Mouse (Mus musculus) forebrain, embryonic 10.5 days (tissue): ENCODE measurements around the gene Mtm1. TPM values are rescaled to one million over a fixed set of nuclear protein-coding genes. Genes with fewer than 3 reads are reported as not detected.
A peak's percentile ranks its signal among the peaks of the same experiment; 100 is the strongest.
"Not testable (repeated sequence)": the region's sequence is repeated elsewhere in the genome, so short reads cannot be mapped to it uniquely, and the experiment has no call there.

Experiments used
- DNase-seq: peaks from one replicate; pipeline ENCODE4 v3.0.0-alpha.2; 2017; ENCODE audit warnings: low spot score; ENCODE audit errors: extremely low spot score
- H3K27ac ChIP-seq: fragments of 300-500 bp; sonication (generic); 2 replicates; pipeline ENCODE4 v1.5.1; 2016; ENCODE audit warnings: mild to moderate bottlenecking
- H3K27me3 ChIP-seq: fragments of 300-500 bp; sonication (generic); 2 replicates; pipeline ENCODE4 v1.6.1; 2016; ENCODE audit warnings: mild to moderate bottlenecking; ENCODE audit not compliant: poor library complexity, severe bottlenecking
- H3K36me3 ChIP-seq: fragments of 300-500 bp; sonication (generic); replicated peaks from 2 replicates; pipeline ENCODE4 v1.6.1; 2016; ENCODE audit warnings: mild to moderate bottlenecking, moderate library complexity
- H3K4me1 ChIP-seq: fragments of 300-500 bp; sonication (generic); 2 replicates; pipeline ENCODE4 v1.6.1; 2016
- H3K4me3 ChIP-seq: fragments of 300-500 bp; sonication (generic); 2 replicates; pipeline ENCODE4 v1.5.1; 2016; ENCODE audit warnings: mild to moderate bottlenecking, moderate library complexity
- H3K9me3 ChIP-seq: fragments of 300-500 bp; sonication (generic); 2 replicates; pipeline ENCODE4 v1.6.1; 2016; ENCODE audit warnings: mild to moderate bottlenecking, moderate library complexity
- WGBS: fragments of 180-500 bp; shearing (Covaris S2); methylation state at CpG from one replicate; pipeline ENCODE4 v1.1.7; 2016; 5-methylcytosine and 5-hydroxymethylcytosine counted together
- polyA plus RNA-seq: library from polyadenylated mRNA; unstranded; fragments of >200 nt; fragmentation: Nextera tagmentation; extraction: Ambion mirVana; gene quantifications from 2 replicates; pipeline ENCODE4 v1.2.1, GENCODE M21; 2016

Mtm1 gene
- polyA plus RNA-seq, 1 experiment from 2014 or later = 3.7 TPM

- no peaks in the 10 kb centered on the region for H3K9me3 ChIP-seq
- no peaks in the 10 kb centered on the region for H3K4me1 ChIP-seq
- no peak for DNase-seq
- 89% methylated on average over 5 of the region's 5 CpGs for WGBS
- no peaks in the 10 kb centered on the region for H3K27me3 ChIP-seq
- no peak overlapping the region for H3K27ac ChIP-seq
- H3K4me3 ChIP-seq = no peak overlapping the region
- H3K36me3 ChIP-seq = no peaks in the 10 kb centered on the region
These were observed 91.6 kb downstream of the Mtm1 start for GRCm38 (mm10) chrX:71302148-71302547.

- Histone ChIP-seq H3K27me3 (no peaks in the 10 kb centered on the region), H3K36me3 (no peaks in the 10 kb centered on the region), H3K27ac (no peak overlapping the region), H3K9me3 (no peaks in the 10 kb centered on the region), H3K4me1 (no peaks in the 10 kb centered on the region), H3K4me3 (no peak overlapping the region)
- peak; percentile 23 for DNase-seq
- whole genome bisulfite sequencing = 40% methylated on average over 8 of the region's 8 CpGs
These were observed 100.7 kb downstream of the Mtm1 start for GRCm38 (mm10) chrX:71311229-71311628.

GRCm38 (mm10) chrX:71314380-71314779 lies 103.8 kb downstream of the Mtm1 start:
- DNase-seq = no peak
- no peaks in the 10 kb centered on the region for H3K27me3 ChIP-seq
- no peaks in the 10 kb centered on the region for H3K36me3 ChIP-seq
- no peak overlapping the region for H3K4me3 ChIP-seq
- H3K9me3 ChIP-seq = no peaks in the 10 kb centered on the region
- 92% methylated on average over 5 of the region's 5 CpGs for WGBS
- H3K4me1 ChIP-seq = no peaks in the 10 kb centered on the region
- H3K27ac ChIP-seq = no peak overlapping the region

GRCm38 (mm10) chrX:71352033-71352432 lies 141.5 kb downstream of the Mtm1 start:
- Histone ChIP-seq H3K36me3 (no peaks in the 10 kb centered on the region), H3K4me1 (no peaks in the 10 kb centered on the region), H3K27me3 (no peaks in the 10 kb centered on the region), H3K4me3 (no peak overlapping the region), H3K27ac (no peak overlapping the region), H3K9me3 (no peaks in the 10 kb centered on the region)
- 82% methylated on average over 1 of the region's 1 CpGs for WGBS
- DNase-seq = no peak

- DNase-seq = no peak
- Histone ChIP-seq H3K9me3 (no peaks in the 10 kb centered on the region), H3K4me3 (no peak overlapping the region), H3K27me3 (no peaks in the 10 kb centered on the region), H3K27ac (no peak overlapping the region), H3K4me1 (no peaks in the 10 kb centered on the region), H3K36me3 (no peaks in the 10 kb centered on the region)
- WGBS = 71% methylated on average over 1 of the region's 1 CpGs
These were observed 144.8 kb downstream of the Mtm1 start for GRCm38 (mm10) chrX:71355331-71355730.

- 91% methylated on average over 10 of the region's 10 CpGs for WGBS
- not testable (repeated sequence) for H3K4me3 ChIP-seq, H3K27me3 ChIP-seq, DNase-seq, H3K4me1 ChIP-seq, H3K27ac ChIP-seq, H3K9me3 ChIP-seq, H3K36me3 ChIP-seq
These were observed 151.2 kb downstream of the Mtm1 start for GRCm38 (mm10) chrX:71361793-71362192.

- peak overlapping the region; percentile 63 for H3K4me3 ChIP-seq
- DNase-seq = no peak
- 73% methylated on average over 5 of the region's 5 CpGs for WGBS
- H3K4me1 ChIP-seq = peaks cover 4% of the 10 kb centered on the region; the same call in 1 of the 2 replicates
- H3K36me3 ChIP-seq = no peaks in the 10 kb centered on the region
- H3K27ac ChIP-seq = peak overlapping the region; percentile 82; the same call in 1 of the 2 replicates
- H3K9me3 ChIP-seq = no peaks in the 10 kb centered on the region; the same call in 1 of the 2 replicates
- no peaks in the 10 kb centered on the region for H3K27me3 ChIP-seq
These were observed 153.5 kb downstream of the Mtm1 start for GRCm38 (mm10) chrX:71364062-71364461.

- Histone ChIP-seq H3K27ac (peak within 1 kb of the TSS; percentile 82), H3K4me1 (peaks cover 4% of the 10 kb centered on the region; the same call in 1 of the 2 replicates), H3K36me3 (no peaks in the 10 kb centered on the region), H3K27me3 (no peaks in the 10 kb centered on the region), H3K4me3 (peak within 1 kb of the TSS; percentile 63), H3K9me3 (no peaks in the 10 kb centered on the region; the same call in 1 of the 2 replicates)
- DNase-seq = peak; percentile 57
- 18% methylated on average over 43 of the region's 47 CpGs for WGBS
These were observed 154.0 kb downstream of the Mtm1 start, which contains the start of gene Mtmr1 for GRCm38 (mm10) chrX:71364554-71364991. Gene Mtmr1 (plus strand): TSS chrX:71364760.

GRCm38 (mm10) chrX:71365011-71365410 lies 154.4 kb downstream of the Mtm1 start:
- peaks cover 4% of the 10 kb centered on the region; the same call in 1 of the 2 replicates for H3K4me1 ChIP-seq
- no peaks in the 10 kb centered on the region for H3K27me3 ChIP-seq
- no peaks in the 10 kb centered on the region; the same call in 1 of the 2 replicates for H3K9me3 ChIP-seq
- H3K4me3 ChIP-seq = peak overlapping the region; percentile 63
- 27% methylated on average over 17 of the region's 20 CpGs for WGBS
- peak; percentile 18 for DNase-seq
- H3K36me3 ChIP-seq = no peaks in the 10 kb centered on the region
- H3K27ac ChIP-seq = peak overlapping the region; percentile 82

Other genes with a start within 250 kb of the Mtm1 start
- 4.4 and 5.1 TPM in 2 replicates for gene Mamld1, start 160.5 kb upstream of the Mtm1 start, polyA plus RNA-seq
- gene Mtmr1, start 154.0 kb downstream of the Mtm1 start, polyA plus RNA-seq = 6.2 and 6.9 TPM in 2 replicates